Mouse (Mus musculus) cerebellum, adult 9-11 months (tissue): ENCODE results near the gene Fzr1.
A peak's percentile ranks its signal among the peaks of the same experiment; 100 is the strongest.

Experiments used
- DNase-seq: peaks from one replicate; pipeline ENCODE4 v3.0.0; 2022

The Fzr1 gene

DNA sequence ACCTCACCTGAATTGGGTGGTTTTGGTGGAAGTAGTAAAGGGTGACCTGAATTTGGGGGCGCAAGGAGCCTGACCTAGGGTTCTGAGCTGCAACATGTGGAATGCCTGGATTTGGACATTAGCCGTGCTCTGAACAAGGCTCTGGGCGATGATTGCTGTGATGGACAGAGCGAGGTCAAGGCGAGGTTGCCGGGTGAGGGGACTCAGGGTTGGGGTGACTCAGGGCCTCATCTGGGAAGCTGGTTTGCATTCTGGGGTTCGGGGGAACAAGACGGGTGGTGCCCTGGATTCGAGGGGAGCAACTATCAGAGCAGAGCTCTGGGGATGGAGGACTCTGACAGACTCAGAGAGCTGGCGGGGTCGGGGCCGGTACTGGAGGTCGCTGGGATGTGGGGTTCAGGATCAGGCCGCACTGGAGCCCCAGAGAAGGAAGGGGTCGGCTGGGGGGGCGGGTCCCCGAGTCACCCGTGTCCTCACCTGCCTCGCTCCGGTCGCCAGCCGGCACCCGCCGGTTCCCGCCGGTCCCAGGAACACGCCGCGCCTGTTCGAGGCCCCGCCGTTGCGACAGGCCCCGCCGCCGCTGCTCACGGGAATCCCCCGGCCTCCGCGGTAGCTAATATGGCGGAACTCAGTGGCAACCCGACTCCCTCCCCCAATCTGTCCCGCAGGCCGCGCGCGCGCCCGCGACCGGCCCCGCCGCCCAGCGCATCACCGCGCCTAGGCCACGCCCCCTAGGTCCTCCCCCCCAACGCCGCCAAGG, at the start of gene Fzr1:
Gene Fzr1, minus strand, starts transcription at position 724 of the 760 bp plus-strand sequence.
- DNase-seq = peak; percentile 72

DNA sequence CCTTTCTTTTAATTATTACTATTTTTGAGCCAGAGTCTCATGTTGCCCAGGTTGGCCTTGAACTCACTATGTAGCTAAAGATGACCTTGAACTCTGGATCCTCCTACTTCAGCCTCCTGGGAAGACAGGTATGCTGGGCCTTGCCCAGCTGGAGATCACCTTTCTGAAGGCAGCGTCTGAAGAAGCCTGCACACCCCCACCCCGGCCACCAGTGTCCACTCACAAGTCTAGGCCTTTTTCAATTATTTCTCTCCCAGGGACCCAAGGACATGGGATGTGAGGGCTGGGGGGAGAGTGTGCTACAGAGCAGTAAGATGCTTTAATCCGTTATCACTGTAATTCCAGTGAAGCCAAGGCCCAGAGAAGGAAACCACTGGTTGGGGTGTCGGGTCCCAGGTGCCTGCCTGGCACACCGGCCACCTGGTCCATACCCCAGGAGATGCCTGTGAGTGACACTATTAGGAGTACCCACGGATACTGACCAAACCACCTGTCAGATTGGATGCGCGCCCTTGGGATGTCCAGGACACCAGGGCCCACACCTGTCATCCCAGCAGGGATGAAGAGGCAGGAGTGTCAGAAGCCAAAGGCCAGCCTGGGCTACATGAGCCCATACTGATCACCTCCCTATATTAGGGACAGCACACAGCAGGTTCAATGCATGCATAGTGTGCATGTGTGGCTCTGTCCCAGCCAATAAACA, 49.6 kb upstream of the Fzr1 start:
- DNase-seq = peak; percentile 87

DNA sequence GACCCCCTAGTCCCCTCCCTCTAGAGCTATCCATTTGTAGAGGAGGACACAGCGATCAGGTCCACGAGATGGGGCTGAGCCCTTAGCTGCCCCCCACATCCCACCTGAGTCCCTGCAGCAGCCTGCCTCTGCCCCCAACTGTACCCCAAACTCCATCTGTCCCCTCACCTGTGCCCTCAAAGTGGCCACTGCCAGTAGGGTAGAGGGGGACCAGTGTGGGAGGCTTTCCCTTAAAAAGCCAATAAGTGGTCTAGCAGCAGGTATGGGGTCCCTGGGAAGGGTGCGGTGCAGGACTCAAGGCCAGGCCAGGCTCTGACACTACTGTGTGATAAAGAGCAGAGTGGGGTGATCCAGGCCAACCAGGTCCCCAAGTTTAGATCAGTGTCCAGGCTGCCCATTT, 49.0 kb upstream of the Fzr1 start:
- peak; percentile 66 for DNase-seq

DNA sequence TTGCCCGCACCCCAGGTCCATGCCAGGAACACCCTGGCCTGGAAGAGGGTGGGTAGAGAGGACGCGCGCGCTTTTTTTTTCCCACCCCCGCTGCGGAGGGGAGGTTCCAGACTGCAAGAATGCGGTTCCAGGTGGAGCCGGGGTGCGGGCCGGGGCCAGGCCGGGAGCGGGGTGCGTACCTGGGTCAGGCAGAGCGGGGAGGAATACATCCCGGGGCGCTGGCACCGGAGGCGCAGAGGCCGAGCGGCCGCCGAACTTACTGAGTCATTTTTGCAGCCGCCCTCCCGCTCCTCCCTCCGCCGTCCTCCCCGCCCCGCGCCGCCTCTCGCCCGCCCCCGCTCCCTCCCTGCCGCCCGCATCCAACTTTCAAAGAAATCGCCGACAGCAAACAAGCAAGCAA, 48.6 kb upstream of the Fzr1 start:
- peak; percentile 83 for DNase-seq

DNA sequence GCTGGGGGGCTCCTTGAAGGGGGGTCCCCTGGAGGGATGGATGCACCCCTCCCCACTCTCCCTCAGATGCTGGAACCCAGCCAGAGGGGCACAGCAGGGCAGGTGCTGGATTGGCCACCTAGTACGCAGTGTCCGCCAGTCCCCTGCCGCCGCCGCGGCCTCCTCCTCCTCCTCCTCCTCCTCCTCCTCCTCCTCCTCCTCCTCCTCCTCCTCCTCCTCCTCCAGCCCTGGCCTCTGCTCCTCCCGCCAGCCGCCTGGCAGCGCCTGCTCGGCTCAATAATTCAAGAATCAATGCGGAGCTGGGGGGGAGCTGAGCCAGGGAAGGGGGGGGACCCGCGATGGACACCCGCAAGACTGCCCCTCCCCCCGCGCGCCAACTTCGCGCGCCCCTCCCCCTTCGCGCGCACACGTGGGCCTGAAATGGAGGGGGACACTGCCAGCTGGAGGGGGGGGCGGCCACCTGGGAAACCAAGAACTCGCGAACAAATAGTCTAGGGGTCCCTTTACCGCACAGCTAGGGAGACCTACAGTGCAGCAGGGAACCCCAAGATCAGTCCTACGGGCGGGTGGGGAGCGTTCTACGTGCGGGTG, 47.9 kb upstream of the Fzr1 start:
- DNase-seq = peak; percentile 75

DNA sequence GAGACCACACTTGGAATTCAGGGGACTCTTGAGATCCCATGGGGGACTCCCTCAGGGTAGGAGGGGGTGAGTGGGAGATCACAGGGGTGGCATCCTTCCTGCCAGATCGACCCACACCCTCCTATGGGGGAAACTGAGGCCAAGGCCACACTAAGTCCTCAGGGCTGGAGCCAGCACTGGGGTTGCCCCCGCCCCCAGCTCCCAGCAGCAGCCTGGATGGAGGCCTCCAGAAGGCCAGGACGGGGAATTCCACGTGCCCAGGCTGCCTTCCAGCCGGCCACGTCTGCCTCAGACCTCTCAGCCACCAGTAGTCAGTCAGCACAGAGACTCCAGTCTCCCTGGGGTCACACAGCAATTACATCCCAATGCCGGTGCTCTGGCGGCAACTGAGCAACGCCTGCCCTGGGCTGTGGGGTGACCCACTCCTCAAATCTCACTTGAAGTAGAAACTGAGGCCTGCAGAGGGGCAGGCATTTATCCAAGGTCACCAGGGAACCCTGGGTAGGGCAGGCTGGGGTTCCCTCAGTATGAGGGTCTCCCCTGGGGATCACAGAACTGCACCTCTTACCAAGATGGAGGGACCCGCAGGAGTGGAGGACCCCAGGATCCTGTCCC, 47.0 kb upstream of the Fzr1 start:
- peak; percentile 84 for DNase-seq

DNA sequence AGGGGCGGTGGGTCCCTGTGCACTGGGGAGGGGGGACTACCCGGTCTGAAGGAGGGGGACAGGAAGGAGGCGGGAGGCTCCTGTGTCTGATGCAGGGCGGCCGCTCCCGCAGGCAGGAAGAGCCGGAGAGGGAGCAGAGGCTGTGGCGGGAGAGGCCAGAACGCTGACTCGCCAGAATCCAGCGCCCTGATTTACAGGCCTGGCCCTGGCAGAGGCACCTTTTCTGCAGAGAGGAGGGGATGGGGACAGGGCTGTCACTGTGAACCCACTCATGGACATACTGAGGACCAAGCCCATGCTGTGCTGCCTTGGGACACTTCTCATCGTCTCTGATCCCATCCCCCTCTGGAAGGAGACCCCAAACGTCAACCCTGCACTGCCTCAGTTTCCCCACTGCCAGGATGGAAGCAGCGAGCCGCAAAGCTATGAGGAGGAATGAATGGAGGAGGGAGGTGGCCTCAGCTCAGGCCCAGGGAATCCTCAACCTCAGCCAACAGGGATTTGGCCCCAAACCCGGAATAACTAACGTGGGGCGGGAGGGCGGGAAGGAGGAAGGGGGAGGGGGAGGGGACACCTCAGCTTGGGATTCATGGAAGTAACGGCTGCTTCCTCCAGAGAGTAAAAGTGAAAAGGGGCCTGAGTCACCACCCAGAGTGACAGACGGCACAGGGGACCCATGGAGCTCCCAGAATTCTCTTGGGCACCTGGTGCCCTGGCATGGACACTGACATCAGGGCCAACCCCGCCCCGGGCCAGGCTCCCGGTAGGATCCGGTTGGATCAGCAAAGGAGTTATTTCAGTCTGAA, 46.1 kb upstream of the Fzr1 start:
- DNase-seq = peak; percentile 93

DNA sequence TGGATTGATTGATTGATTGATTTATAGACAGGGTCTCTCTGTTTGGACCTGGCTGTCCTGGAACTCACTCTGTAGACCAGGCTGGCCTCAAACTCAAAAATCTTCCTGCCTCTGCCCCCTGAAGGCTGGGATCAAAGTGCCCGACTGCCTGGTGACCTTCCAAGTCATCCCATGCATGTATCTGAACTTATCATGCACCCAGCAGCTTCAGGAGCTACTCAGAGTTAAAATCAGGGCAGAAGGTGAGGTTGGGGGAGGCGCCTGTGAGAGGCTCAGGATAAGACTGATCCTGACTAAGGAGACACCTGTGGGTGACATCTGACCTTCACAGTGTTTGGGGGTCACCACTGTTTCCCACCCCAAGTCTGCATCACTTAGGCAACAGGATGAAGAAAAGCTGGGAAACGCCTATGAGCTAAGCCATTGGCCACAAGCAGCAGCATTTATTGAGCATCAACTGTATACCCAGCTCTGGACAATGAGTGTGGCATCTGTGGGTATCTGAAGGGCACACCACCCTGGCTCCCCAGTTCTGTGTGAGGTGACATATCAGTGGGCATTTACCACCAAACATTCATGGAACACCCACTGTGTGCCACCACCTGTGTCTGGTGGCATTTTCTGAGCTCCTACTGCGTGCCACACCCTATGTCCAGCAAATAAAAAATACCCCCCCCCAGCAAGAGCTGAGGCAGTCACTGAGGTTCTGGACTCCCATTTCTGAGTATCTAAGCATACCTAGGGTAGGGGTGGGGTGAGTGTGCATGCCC, 45.3 kb upstream of the Fzr1 start:
- peak; percentile 60 for DNase-seq

DNA sequence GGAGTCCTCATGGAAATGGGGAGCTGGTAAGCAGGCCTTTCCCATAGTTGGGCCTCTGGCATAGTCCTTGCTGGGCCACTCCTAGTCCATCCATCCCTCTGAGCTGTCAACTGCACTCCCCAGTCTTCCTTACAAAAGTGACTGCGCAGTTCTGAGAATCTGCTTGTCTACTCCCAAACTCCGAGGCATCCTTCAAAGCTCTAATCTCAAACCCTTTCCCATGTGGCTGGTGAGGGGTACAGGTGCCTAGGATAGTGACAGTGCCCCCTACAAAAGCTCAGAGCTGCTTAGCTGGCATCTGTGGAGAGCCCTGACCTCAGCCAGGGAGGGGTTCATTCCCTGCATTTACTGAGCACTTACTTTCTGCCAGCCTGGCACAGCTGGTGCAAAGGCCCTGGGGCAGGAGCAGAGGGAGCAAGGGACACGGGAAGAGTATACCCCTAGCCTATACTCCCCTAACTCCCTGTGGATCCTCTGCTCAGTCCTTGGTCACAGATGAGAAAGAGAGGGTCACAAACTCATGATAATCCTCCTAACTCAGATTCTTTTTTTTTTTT, 44.4 kb upstream of the Fzr1 start:
- DNase-seq = peak; percentile 49

DNA sequence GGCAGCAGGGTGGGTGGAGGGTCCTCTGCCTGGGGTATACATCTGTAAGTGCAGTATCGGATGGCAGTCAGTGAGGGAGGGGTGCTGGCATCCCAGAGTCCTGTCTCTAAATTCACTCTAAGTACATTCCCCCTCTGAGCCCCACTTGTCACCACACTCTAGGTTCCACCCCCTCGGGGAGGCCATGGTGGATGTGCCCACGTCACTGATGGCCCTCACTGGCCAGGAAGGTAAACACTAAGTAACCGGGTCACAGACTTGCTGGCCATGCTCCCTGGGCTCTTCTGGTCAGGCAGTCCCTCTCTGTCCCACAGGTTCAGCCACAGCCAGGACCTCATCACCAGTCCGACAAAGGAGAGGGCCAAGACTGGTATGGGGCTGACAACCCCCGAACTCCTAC, 43.9 kb upstream of the Fzr1 start:
- peak; percentile 69 for DNase-seq

DNA sequence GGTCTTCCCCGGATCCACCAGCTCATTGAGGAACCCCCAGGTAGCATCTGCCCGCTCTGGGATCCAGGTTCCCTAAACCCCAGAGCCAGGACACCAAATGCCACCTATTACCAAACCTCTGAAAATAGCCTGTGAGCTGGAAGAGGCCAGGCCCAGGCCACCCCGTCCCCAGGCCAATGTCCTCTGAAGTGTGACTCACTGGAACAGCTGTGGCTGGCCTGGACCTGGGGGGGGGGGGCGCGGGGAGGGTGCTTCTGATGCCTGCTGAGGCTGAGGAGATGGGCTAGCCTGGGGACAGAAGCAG, 43.4 kb upstream of the Fzr1 start:
- DNase-seq = no peak

DNA sequence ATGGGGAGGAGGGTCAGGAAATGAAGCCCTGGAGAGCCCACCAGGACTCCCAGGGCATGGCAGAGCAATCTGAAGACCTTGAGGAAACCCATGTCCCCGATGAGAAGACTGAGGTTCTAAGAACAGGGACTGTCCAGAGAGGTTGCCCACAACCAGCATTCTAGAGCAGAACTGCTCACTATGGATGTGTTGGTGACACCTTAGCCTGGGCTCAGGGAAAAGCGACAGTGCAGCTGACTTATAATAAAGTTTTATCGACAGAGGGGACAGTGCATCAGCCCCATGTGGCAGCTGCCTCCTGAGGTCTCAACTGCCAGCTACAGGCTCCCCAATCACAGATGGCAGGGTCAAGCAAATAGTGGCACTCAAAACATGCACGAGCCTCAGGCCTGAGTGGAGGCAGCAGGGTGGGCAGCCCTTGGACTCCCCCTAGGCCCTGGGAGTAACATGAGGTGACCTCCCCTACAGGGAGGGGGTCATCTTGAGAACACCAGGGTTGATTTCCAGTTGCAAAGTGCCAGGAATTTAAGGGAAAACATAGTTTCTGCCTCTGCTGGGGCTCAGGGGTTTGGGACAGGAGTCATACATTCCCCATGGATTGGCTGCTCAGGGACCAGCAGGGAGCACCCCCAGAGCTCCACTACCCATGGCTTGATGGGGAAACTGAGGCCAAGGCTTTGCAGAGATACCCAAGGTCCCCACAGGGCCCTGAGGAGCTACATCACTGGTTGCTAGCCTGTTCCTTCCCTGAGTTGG, 42.9 kb upstream of the Fzr1 start:
- peak; percentile 57 for DNase-seq

DNA sequence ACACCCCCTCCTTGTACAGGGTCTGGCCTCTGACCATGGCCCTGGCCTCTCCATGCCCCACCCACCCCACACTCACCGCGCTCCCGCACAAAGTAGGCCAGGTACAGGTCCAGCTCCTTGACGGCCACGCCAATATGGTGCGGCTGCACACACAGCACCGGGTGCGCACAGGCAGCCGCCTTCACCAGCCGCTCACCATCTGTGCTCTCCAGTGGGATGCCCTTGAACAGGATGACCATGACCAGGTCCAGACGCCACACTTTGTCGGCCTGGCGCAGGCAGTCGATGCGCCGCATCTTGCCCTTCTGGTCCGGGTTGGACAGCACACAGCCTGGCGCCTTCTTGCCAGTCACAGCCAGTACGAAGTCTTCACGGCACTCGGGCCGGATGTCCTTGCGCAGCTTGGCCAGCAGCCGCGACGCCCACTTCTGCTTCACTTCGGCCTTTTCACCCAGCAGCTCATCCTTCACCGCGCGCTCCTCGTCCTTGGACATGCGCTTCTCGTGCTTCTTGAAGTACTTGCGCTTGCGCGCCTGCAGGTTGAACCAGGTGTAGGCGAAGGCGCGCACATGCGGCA, 42.0 kb upstream of the Fzr1 start:
- DNase-seq = peak; percentile 80

DNA sequence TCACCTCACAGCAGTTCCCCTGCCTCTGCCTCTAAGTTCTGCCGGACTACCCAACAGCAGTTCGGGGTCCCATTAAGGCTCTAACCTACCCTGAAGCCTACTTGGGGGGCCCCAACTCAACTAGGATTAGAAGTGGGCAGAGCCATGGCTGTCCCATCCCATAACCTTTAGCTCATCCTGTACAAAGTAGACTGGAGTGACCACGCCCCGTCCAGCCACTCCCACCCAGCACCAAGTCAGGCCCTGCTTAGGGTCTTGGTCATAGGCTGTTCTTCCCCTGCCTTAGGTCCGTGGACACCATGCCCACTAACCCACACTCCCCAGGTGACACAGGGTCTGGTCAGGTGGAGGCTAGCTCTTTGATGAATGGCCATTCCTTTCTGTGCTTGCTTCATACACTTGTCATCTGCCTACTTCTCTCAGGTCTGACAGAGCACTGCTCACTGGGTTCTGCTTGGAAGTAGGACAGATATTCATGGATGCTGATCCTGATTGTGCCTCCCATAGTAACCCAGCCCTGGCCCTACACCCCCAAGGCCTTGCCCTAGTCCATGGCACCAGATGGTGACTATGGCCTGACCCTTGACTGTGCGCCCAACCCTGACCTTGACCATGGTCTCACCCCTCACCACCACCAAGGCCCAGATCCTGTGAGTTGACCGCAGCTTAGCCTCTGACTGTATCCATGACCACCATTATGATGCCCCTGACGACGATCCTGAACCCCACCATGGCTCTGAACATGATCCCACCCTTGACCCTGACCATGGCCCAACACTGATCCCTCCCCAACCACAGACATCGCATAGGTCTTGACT, 41.0 kb upstream of the Fzr1 start:
- peak; percentile 54 for DNase-seq

DNA sequence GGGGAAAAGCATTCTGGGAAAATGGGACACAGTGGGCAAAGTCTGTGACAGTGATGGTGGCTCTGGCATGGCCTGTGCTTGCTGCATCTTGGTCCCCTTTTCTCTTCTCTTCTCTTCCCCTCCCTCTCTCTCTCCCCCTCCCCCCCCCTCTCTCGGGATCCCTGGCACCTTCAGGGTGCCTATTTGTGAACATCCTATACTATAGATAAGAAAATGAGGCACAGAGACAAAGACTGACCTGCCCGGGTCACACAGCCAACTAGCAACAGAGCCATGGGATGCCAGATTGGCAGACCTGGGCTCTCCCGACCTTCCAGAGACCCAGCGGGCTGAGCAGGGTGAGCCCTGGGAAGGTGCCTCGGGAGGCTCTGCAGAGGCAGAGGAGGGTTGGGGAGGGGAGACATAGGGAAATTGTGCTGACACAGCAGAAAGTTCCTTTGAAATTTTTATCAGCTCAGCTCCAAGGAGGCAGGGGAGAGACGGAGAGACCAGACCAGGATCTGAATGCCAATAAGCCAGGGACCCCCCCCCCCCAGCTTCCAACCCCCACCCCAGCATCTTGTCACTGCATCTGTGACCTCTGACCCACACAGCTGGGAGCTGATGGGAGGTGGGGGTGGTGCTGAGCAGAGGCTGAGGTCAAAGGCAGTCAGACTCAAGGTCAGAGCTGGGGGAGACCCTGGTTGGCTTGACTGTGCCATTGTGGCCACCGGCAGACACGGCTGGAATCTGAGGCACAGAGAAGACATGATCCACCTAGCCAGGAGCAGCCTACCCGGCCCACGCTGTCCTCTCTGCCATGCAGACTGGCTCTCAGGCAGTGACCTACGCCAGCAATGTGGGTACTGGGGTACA, 40.1 kb upstream of the Fzr1 start:
- DNase-seq = peak; percentile 62

DNA sequence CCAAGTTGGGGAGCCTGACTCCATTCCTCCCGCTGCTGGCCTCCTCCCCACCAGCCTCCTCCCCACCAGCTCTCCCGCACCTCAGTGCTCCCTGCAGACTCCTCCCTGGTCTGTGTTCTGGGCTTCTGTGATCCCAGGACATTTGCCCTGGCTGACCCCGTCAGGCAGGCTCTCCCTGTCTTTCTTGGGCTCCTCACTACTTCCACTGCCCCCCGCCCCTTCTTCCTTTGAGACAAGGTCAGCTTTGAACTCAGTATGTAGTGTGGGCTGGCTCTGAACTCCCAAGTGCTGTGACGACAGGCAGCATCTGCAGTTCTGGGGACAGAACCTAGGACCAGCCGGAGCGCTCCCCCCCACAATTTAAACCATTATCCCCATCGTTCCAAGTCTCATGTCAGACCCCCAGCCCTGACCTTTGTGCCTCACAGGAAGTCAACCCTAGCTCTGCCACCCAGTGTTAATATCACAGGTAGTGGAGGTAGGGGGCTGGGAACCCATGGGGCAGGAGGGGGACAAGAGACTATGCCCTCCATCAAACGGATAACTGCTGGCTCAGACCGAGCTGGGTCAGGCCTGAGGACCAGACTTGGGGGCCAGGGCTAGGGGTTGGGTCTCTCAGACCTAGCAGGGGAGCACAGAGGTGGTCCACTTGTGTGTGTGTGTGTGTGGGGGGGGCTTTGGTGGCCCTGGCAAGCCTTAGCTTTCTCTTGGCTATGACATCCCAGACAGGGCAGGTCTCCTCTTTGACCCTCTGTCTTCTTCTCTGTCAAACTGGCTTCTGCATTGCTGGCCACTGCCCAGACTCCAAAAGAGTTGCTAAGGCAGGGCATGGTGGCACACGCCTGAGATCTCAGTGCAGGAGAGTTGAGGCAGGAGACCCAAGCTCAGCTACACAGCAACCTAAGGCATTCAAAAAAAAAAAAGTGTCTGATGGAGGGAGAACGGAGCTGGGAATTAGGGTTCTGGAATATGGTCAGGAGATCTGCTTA, 39.2 kb upstream of the Fzr1 start:
- DNase-seq = peak; percentile 76

DNA sequence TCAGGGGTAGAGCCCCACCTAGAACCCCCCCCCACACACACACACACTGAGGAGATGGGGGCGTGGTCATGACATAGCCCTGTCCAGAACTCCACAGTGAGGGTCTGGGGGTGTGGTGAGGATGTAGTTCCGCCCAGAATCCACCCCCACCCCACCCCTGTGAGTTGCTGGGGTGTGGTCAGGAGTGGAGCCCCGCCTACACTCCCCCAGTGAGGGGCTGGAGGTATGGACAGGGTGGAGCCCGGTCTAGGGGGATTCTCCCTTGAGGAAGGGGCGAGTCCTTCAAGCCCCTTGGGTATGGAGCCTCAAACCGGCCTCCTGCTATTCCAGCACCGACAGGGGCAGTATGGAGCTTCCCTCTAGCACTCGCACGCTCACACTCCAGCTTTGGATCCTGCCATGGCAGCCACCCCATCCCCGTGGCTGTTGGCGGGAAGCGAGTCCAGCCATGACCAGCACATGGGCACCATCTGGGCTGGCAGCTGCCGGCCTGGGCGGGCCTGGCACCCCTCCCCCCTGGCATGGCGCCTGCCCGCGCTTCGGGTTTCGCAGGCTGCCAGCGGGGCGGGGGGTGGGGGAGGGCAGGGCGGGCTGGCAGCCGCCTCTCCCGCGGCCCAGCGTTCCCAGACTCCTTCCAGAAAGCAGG, 38.4 kb upstream of the Fzr1 start:
- DNase-seq = peak; percentile 97
